ENCODE assay signal across 8 mouse cellular contexts in genomic region chr11:59847891-59848884, GRCm38 (mm10). TPM values are rescaled to one million over a fixed set of nuclear protein-coding genes. Genes with fewer than 3 reads are reported as not detected.
DNase-seq lines count a peak whose midpoint lies in the region; ATAC-seq and TF ChIP-seq lines count a peak whose summit lies in the region.

No protein-coding gene starts in this region.

- peak; percentile 62 for DNase-seq in 416B (ENCODE audit: low read depth)
- peak; percentile 77 for DNase-seq in embryonic facial prominence, embryonic 14.5 days (ENCODE audit: low spot score)
- peak; percentile 78 to 80 for DNase-seq in heart, adult 9 months (ENCODE audit: low spot score in 2 of 2)
- DNase-seq in liver, adult 2 months (ENCODE audit: extremely low read depth, low read depth, low spot score), result peak; percentile 57
- DNase-seq in spleen, postnatal 36 days (ENCODE audit: low spot score in 2 of 2), result peak; percentile 74 to 76

- no peak for TF ChIP-seq CTCF in bone marrow, adult 2 months (IDR thresholded peaks at IDR 0.05; ENCODE audit: control insufficient read depth, insufficient read depth, low read length)
- TF ChIP-seq CTCF in liver, adult 2 months (IDR thresholded peaks at IDR 0.05; ENCODE audit: low read depth, low read length), result no peak

- peaks cover 8% of the 10 kb centered on the region; the same call in 1 of the 2 replicates for H3K79me2 ChIP-seq in liver, adult 2 months (ENCODE audit: control insufficient read depth, insufficient read depth, low read length)

- ATAC-seq in embryonic facial prominence, embryonic 14.5 days (ENCODE audit: low read depth), result peak; percentile 91
- ATAC-seq in kidney, embryonic 14.5 days (ENCODE audit: low FRiP score, low TSS enrichment), result peak; percentile 87
- ATAC-seq in monocyte, adult 5-6 weeks (replicated peaks; ENCODE audit: insufficient number of reproducible peaks, low FRiP score, low TSS enrichment, poor library complexity, severe bottlenecking), result peak; percentile 64

- no peaks in the 10 kb centered on the region; the same call in 1 of the 2 replicates for H3K4me1 ChIP-seq in bone marrow, adult 2 months (ENCODE audit: control insufficient read depth, insufficient read depth, low read length)
- no peaks in the 10 kb centered on the region for H3K4me1 ChIP-seq in embryonic facial prominence, embryonic 14.5 days (ENCODE audit: control insufficient read depth, insufficient read depth, low read length)
- H3K4me1 ChIP-seq in kidney, embryonic 14.5 days (ENCODE audit: control insufficient read depth, insufficient read depth, low read length), result peaks cover 15% of the 10 kb centered on the region; the same call in 1 of the 2 replicates
- peaks cover 2% of the 10 kb centered on the region for H3K4me1 ChIP-seq in liver, adult 2 months (ENCODE audit: control insufficient read depth, insufficient read depth, low read length)

- no peaks in the 10 kb centered on the region for H3K9me3 ChIP-seq in embryonic facial prominence, embryonic 14.5 days (ENCODE audit: control insufficient read depth, low read length)
- no peaks in the 10 kb centered on the region for H3K9me3 ChIP-seq in kidney, embryonic 14.5 days (ENCODE audit: control insufficient read depth, low read length)

- peak overlapping the region; percentile 72 for H3K4me3 ChIP-seq in bone marrow, adult 2 months (replicated peaks; ENCODE audit: control insufficient read depth, low read depth, low read length)
- H3K4me3 ChIP-seq in embryonic facial prominence, embryonic 14.5 days (ENCODE audit: low read depth, low read length), result peak overlapping the region; percentile 80
- H3K4me3 ChIP-seq in kidney, embryonic 14.5 days (ENCODE audit: low read length), result peak overlapping the region; percentile 83
- peak overlapping the region; percentile 94 for H3K4me3 ChIP-seq in liver, adult 2 months (ENCODE audit: insufficient read depth, low read depth, low read length)

- WGBS in bone marrow, adult 2 months, result under 1% methylated on average over 69 of the region's 69 CpGs
- 0% methylated on average over 31 of the region's 69 CpGs for WGBS in embryonic facial prominence, embryonic 14.5 days
- 0% methylated on average over 67 of the region's 69 CpGs for WGBS in kidney, embryonic 14.5 days
- WGBS in liver, adult 2 months, result under 1% methylated on average over 66 of the region's 69 CpGs

- H3K4me2 ChIP-seq in embryonic facial prominence, embryonic 14.5 days (ENCODE audit: low read depth, low read length), result peak overlapping the region; percentile 70
- peak overlapping the region; percentile 81 for H3K4me2 ChIP-seq in kidney, embryonic 14.5 days (replicated peaks; ENCODE audit: low read depth, low read length)

- H3K9ac ChIP-seq in embryonic facial prominence, embryonic 14.5 days (ENCODE audit: low read depth, low read length), result peak overlapping the region; percentile 93
- H3K9ac ChIP-seq in kidney, embryonic 14.5 days (ENCODE audit: low read depth, low read length), result peak overlapping the region; percentile 93
- peak overlapping the region; percentile 93 for H3K9ac ChIP-seq in liver, adult 2 months (ENCODE audit: low read depth, low read length)

- peak overlapping the region; percentile 81 for H3K27ac ChIP-seq in bone marrow, adult 2 months (ENCODE audit: control insufficient read depth, insufficient read depth, low read depth, low read length, poor library complexity)
- H3K27ac ChIP-seq in embryonic facial prominence, embryonic 14.5 days (replicated peaks; ENCODE audit: low read depth, low read length), result peak overlapping the region; percentile 91
- peak overlapping the region; percentile 91 for H3K27ac ChIP-seq in kidney, embryonic 14.5 days (ENCODE audit: low read depth, low read length)
- H3K27ac ChIP-seq in liver, adult 2 months (replicated peaks; ENCODE audit: insufficient read depth, low read depth, low read length), result peak overlapping the region; percentile 80

- no peaks in the 10 kb centered on the region for H3K27me3 ChIP-seq in embryonic facial prominence, embryonic 14.5 days (replicated peaks; ENCODE audit: control insufficient read depth, insufficient read depth, low read length)
- H3K27me3 ChIP-seq in kidney, embryonic 14.5 days (ENCODE audit: control insufficient read depth, insufficient read depth, low read length), result no peaks in the 10 kb centered on the region
- no peaks in the 10 kb centered on the region for H3K27me3 ChIP-seq in liver, adult 2 months (ENCODE audit: control insufficient read depth, insufficient read depth, low read length)

- no peaks in the 10 kb centered on the region; the same call in 1 of the 2 replicates for H3K36me3 ChIP-seq in embryonic facial prominence, embryonic 14.5 days (ENCODE audit: control insufficient read depth, insufficient read depth, low read length)
- H3K36me3 ChIP-seq in kidney, embryonic 14.5 days (ENCODE audit: control insufficient read depth, insufficient read depth, low read length), result no peaks in the 10 kb centered on the region
- H3K36me3 ChIP-seq in liver, adult 2 months (ENCODE audit: control insufficient read depth, insufficient read depth, low read length), result no peaks in the 10 kb centered on the region

- 0 out of 2 replicates have a peak, but pooled peaks have one; percentile 39 for TF ChIP-seq POLR2A in bone marrow, adult 2 months (IDR thresholded peaks at IDR 0.05; ENCODE audit: borderline replicate concordance, control insufficient read depth, low read depth, low read length)
- peak; percentile 35; the same call in 1 of the 2 replicates for TF ChIP-seq POLR2A in liver, adult 2 months (IDR thresholded peaks at IDR 0.05; ENCODE audit: extremely low read depth, insufficient read depth, low read length)

RNA-seq across cellular contexts. Expression of gene Cops3, which starts 8.6 kb away (rescaled TPM):
- polyA plus RNA-seq in bone marrow, adult 2 months (2011; ENCODE audit: insufficient read depth, insufficient read length, low replicate concordance, missing spikeins), result 21.8 and 79.9 TPM in 2 replicates
- polyA plus RNA-seq in embryonic facial prominence, embryonic 14.5 days (2014; fragmentation: Nextera tagmentation; extraction: Ambion mirVana), result 180 and 198 TPM in 2 replicates
- 240 and 241 TPM in 2 replicates for polyA plus RNA-seq in kidney, embryonic 14.5 days (2014; fragmentation: Nextera tagmentation; extraction: Ambion mirVana)
- total RNA-seq in liver, adult 2 months (2014; rRNA removed), result 63.4 and 65.4 TPM in 2 replicates
- polyA plus RNA-seq in liver, adult 2 months (2012; rRNA removed), result 11.8 and 12.3 TPM in 2 replicates
- total RNA-seq in monocyte, adult 5-6 weeks (2017), result 92.3 to 107 TPM (median 102 TPM) in 3 replicates

RNA-seq across cellular contexts. Expression of gene Nt5m, which starts 8.9 kb away (rescaled TPM):
- 6.2 and 8.2 TPM in 2 replicates for polyA plus RNA-seq in bone marrow, adult 2 months (2011; ENCODE audit: insufficient read depth, insufficient read length, low replicate concordance, missing spikeins)
- 34.6 and 37.5 TPM in 2 replicates for polyA plus RNA-seq in embryonic facial prominence, embryonic 14.5 days (2014; fragmentation: Nextera tagmentation; extraction: Ambion mirVana)
- polyA plus RNA-seq in kidney, embryonic 14.5 days (2014; fragmentation: Nextera tagmentation; extraction: Ambion mirVana), result 35.0 and 36.0 TPM in 2 replicates
- 6.9 and 9.3 TPM in 2 replicates for total RNA-seq in liver, adult 2 months (2014; rRNA removed)
- polyA plus RNA-seq in liver, adult 2 months (2012; rRNA removed), result 19.3 and 21.6 TPM in 2 replicates
- 7.0 to 8.1 TPM (median 7.1 TPM) in 3 replicates for total RNA-seq in monocyte, adult 5-6 weeks (2017)

RNA-seq across cellular contexts. Expression of gene Flcn, which starts 38.4 kb away (rescaled TPM):
- 10.0 and 20.5 TPM in 2 replicates for polyA plus RNA-seq in bone marrow, adult 2 months (2011; ENCODE audit: insufficient read depth, insufficient read length, low replicate concordance, missing spikeins)
- polyA plus RNA-seq in embryonic facial prominence, embryonic 14.5 days (2014; fragmentation: Nextera tagmentation; extraction: Ambion mirVana), result 31.0 and 32.2 TPM in 2 replicates
- 18.9 and 30.2 TPM in 2 replicates for polyA plus RNA-seq in kidney, embryonic 14.5 days (2014; fragmentation: Nextera tagmentation; extraction: Ambion mirVana)
- total RNA-seq in liver, adult 2 months (2014; rRNA removed), result 24.6 and 33.1 TPM in 2 replicates
- 17.9 and 31.4 TPM in 2 replicates for polyA plus RNA-seq in liver, adult 2 months (2012; rRNA removed)
- total RNA-seq in monocyte, adult 5-6 weeks (2017), result 20.4 to 40.6 TPM (median 27.9 TPM) in 3 replicates

Comparison
In these comparisons a context has a peak if more than half of its experiments do, and no peak if none do; other contexts are left out.
1. Peak in every context shown above with its lines: DNase-seq, ATAC-seq, H3K4me3 ChIP-seq and H3K27ac ChIP-seq.